Mouse (Mus musculus): ENCODE data around the gene Zfyve1. TPM values are rescaled to one million over a fixed set of nuclear protein-coding genes. Genes with fewer than 3 reads are reported as not detected.

The Zfyve1 gene
- polyA plus RNA-seq, 1 experiment from 2014 or later: 18.2 TPM

GRCm38 (mm10) chr12:83535428-83535827 is 61.6 kb downstream of the Zfyve1 start:
- 53% methylated on average over 11 of the region's 11 CpGs for WGBS
- H3K4me2 ChIP-seq: no peak overlapping the region
- H3K27ac ChIP-seq: no peak overlapping the region
- no peak for ATAC-seq (ENCODE audit: insufficient number of reproducible peaks, low FRiP score, low TSS enrichment, low read depth)
- peaks cover 87% of the 10 kb centered on the region for H3K36me3 ChIP-seq
- peaks cover 7% of the 10 kb centered on the region for H3K4me1 ChIP-seq
- H3K4me3 ChIP-seq: no peak overlapping the region
- H3K9ac ChIP-seq: no peak overlapping the region
- no peaks in the 10 kb centered on the region for H3K27me3 ChIP-seq
- no peaks in the 10 kb centered on the region for H3K9me3 ChIP-seq

GRCm38 (mm10) chr12:83534190-83534589 is 62.8 kb downstream of the Zfyve1 start:
- no peaks in the 10 kb centered on the region for H3K9me3 ChIP-seq
- no peak overlapping the region for H3K4me2 ChIP-seq
- peaks cover 7% of the 10 kb centered on the region for H3K4me1 ChIP-seq
- peaks cover 81% of the 10 kb centered on the region for H3K36me3 ChIP-seq
- H3K27ac ChIP-seq: no peak overlapping the region
- no peak for ATAC-seq (ENCODE audit: insufficient number of reproducible peaks, low FRiP score, low TSS enrichment, low read depth)
- no peak overlapping the region for H3K4me3 ChIP-seq
- no peak overlapping the region for H3K9ac ChIP-seq
- H3K27me3 ChIP-seq: no peaks in the 10 kb centered on the region
- WGBS: 71% methylated on average over 3 of the region's 3 CpGs

GRCm38 (mm10) chr12:83532966-83533365 is 64.1 kb downstream of the Zfyve1 start:
- no peak overlapping the region for H3K9ac ChIP-seq
- H3K9me3 ChIP-seq: no peaks in the 10 kb centered on the region
- 80% methylated on average over 3 of the region's 3 CpGs for WGBS
- H3K4me2 ChIP-seq: no peak overlapping the region
- H3K4me1 ChIP-seq: peaks cover 11% of the 10 kb centered on the region
- no peak overlapping the region for H3K4me3 ChIP-seq
- ATAC-seq (ENCODE audit: insufficient number of reproducible peaks, low FRiP score, low TSS enrichment, low read depth): no peak
- no peaks in the 10 kb centered on the region for H3K27me3 ChIP-seq
- peaks cover 69% of the 10 kb centered on the region for H3K36me3 ChIP-seq
- no peak overlapping the region for H3K27ac ChIP-seq

DNA sequence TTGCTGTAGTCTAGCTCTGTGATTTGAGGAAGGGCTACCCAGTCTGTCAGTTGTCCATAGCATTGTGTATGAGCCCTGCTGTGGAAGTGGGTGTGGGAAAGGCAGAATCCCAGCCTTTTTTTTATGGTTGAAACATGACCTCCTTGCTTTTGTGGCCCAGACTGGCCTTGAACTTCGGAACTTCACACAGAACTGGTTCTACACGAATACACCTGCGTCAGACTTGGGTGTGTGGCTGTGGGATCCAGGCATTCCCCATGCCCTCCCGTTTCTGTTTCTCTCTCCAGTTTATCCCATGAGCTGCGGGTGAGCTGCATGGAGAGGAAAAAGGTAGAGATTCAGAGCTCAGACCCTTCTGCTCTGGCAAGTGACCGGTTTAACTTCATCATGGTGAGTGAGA is 65.0 kb downstream of the Zfyve1 start:
- Histone ChIP-seq H3K9ac (no peak overlapping the region), H3K4me3 (no peak overlapping the region), H3K4me1 (peaks cover 11% of the 10 kb centered on the region), H3K27me3 (no peaks in the 10 kb centered on the region), H3K9me3 (no peaks in the 10 kb centered on the region), H3K27ac (no peak overlapping the region), H3K4me2 (no peak overlapping the region), H3K36me3 (peaks cover 60% of the 10 kb centered on the region)
- ATAC-seq (ENCODE audit: insufficient number of reproducible peaks, low FRiP score, low TSS enrichment, low read depth): no peak
- WGBS: 87% methylated on average over 6 of the region's 6 CpGs

DNA sequence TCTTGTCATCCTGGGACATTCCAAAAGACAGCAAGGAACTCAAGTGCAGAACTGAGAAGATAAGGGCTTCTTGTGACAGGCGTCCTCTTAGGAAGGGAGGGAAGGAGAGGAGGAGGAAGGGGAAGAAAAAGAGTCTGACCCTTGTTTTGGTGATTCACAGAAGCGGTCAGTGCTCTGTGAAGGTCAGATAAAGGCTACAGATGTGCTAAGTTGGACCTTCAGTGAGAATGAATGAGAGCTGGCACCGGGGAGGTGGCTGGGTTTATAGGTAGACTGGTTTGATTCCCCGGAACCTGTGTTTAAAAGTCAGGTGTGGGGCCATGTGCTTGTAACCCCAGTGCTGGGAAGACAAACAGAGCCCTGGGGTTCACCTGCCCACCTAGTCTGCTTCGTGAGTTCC is 68.4 kb downstream of the Zfyve1 start:
- Histone ChIP-seq H3K27me3 (no peaks in the 10 kb centered on the region), H3K9ac (no peak overlapping the region), H3K27ac (0 out of 2 replicates have a peak overlapping the region, but pooled peaks have one; percentile 4), H3K4me2 (no peak overlapping the region), H3K4me1 (0 out of 2 replicates have a peak, but pooled peaks cover 4% of the 10 kb centered on the region), H3K36me3 (peaks cover 36% of the 10 kb centered on the region), H3K9me3 (no peaks in the 10 kb centered on the region), H3K4me3 (no peak overlapping the region)
- ATAC-seq (ENCODE audit: insufficient number of reproducible peaks, low FRiP score, low TSS enrichment, low read depth): no peak
- WGBS: 75% methylated on average over 5 of the region's 5 CpGs

DNA sequence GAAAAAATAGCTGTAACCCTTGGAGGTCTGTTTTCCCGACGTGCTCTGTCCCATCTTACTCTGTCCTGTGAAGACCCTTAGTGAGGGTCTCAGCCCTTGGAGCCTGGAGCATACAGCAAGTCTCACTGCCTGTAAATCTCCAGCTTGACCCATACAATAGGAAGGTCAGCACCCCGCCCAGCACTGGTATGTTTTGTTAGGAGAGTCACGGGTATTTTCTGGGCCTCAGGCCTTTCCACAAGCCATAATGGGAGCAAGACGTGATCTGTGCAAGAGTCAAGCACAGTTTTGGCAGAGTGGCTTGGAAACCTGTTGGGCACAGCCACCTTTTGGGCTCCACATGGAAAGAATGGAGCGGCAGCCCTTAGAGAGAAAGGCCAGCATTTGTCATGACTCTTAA is 69.2 kb downstream of the Zfyve1 start:
- Histone ChIP-seq H3K9ac (no peak overlapping the region), H3K4me1 (0 out of 2 replicates have a peak, but pooled peaks cover 6% of the 10 kb centered on the region), H3K36me3 (peaks cover 29% of the 10 kb centered on the region), H3K9me3 (no peaks in the 10 kb centered on the region), H3K4me3 (no peak overlapping the region), H3K4me2 (no peak overlapping the region), H3K27me3 (no peaks in the 10 kb centered on the region), H3K27ac (0 out of 2 replicates have a peak overlapping the region, but pooled peaks have one; percentile 4)
- no peak for ATAC-seq (ENCODE audit: insufficient number of reproducible peaks, low FRiP score, low TSS enrichment, low read depth)
- 52% methylated on average over 6 of the region's 6 CpGs for WGBS

- 0 out of 2 replicates have a peak, but pooled peaks have one; percentile 36 for ATAC-seq (ENCODE audit: insufficient number of reproducible peaks, low FRiP score, low TSS enrichment, low read depth)
- Histone ChIP-seq H3K4me2 (no peak overlapping the region), H3K36me3 (peaks cover 12% of the 10 kb centered on the region; the same call in 1 of the 2 replicates), H3K4me3 (no peak overlapping the region), H3K27me3 (no peaks in the 10 kb centered on the region), H3K4me1 (peaks cover 18% of the 10 kb centered on the region), H3K9me3 (no peaks in the 10 kb centered on the region), H3K27ac (peak overlapping the region; percentile 75), H3K9ac (no peak overlapping the region)
- WGBS: 64% methylated on average over 18 of the region's 18 CpGs
Observed at GRCm38 (mm10) chr12:83525822-83526544, 71.0 kb downstream of the Zfyve1 start.

DNA sequence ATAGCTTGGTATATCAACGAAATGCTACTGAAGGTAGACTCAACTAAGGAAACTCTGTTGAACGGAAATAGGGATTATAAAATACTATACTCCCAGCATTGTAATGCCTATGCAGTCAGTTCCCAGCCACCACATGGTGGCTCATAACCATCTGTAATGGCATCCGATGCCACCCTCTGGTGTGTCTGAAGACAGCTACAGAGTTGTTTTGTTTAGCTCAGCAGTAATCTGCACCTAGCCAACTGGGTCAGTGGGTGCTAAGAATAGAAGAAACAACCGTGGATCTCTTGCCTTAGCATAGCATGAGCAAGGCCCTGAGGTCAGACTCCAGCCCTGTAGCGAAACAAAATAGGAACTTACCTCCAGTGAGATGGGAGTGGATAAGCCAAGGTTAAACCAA is 72.7 kb downstream of the Zfyve1 start:
- Histone ChIP-seq H3K36me3 (0 out of 2 replicates have a peak, but pooled peaks cover 3% of the 10 kb centered on the region), H3K9me3 (no peaks in the 10 kb centered on the region), H3K9ac (no peak overlapping the region), H3K27ac (no peak overlapping the region), H3K27me3 (no peaks in the 10 kb centered on the region), H3K4me3 (no peak overlapping the region), H3K4me1 (peaks cover 19% of the 10 kb centered on the region), H3K4me2 (no peak overlapping the region)
- ATAC-seq (ENCODE audit: insufficient number of reproducible peaks, low FRiP score, low TSS enrichment, low read depth): no peak
- WGBS: 81% methylated on average over 5 of the region's 5 CpGs

DNA sequence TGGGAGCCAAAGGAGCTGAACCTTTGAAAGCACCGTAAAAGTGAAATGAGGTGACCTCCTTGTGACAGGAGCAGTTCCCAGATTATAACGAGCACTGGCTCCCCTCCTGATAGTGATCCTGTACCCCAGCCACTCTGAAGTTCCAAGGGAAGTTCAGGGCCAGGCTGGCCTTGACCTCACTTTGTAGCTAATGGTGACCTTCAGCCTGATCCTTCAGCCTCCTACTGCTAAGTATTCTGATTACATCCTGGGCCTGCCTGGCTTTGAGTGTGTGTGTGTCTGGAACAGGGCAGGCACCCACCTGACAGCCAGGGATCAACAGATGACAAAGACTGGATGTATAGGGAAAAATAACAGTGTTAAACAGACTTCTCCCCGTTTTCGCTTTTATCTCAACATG is 73.1 kb downstream of the Zfyve1 start:
- peaks cover 19% of the 10 kb centered on the region for H3K4me1 ChIP-seq
- 0 out of 2 replicates have a peak, but pooled peaks cover 3% of the 10 kb centered on the region for H3K36me3 ChIP-seq
- no peak overlapping the region for H3K4me3 ChIP-seq
- no peak for ATAC-seq (ENCODE audit: insufficient number of reproducible peaks, low FRiP score, low TSS enrichment, low read depth)
- H3K9me3 ChIP-seq: no peaks in the 10 kb centered on the region
- H3K9ac ChIP-seq: no peak overlapping the region
- H3K27me3 ChIP-seq: no peaks in the 10 kb centered on the region
- no peak overlapping the region for H3K4me2 ChIP-seq
- WGBS: 63% methylated on average over 4 of the region's 4 CpGs
- H3K27ac ChIP-seq: no peak overlapping the region

DNA sequence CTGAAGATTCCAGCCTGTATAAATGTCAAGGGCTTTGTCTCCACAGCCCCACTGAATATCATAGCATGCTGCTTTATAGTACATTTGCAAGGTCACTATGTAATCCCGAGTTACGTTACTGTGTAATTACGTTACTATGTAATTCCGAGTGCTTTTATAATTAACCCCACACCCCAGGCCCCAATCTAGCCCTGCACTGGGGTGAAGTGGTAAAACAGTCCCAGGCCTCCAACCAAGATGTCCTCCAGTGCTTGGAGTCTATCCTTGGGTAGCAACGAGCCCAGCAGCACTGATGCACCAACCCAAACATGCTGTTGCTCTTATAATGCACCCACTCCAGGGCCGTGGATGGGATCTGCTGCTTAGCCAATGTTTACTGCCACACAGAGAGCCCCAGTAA is 74.0 kb downstream of the Zfyve1 start:
- Histone ChIP-seq H3K9me3 (no peaks in the 10 kb centered on the region), H3K27ac (no peak overlapping the region), H3K36me3 (0 out of 2 replicates have a peak, but pooled peaks cover 3% of the 10 kb centered on the region), H3K27me3 (no peaks in the 10 kb centered on the region), H3K9ac (no peak overlapping the region), H3K4me1 (peaks cover 16% of the 10 kb centered on the region), H3K4me3 (no peak overlapping the region), H3K4me2 (no peak overlapping the region)
- ATAC-seq (ENCODE audit: insufficient number of reproducible peaks, low FRiP score, low TSS enrichment, low read depth): no peak
- 69% methylated on average over 6 of the region's 6 CpGs for WGBS

DNA sequence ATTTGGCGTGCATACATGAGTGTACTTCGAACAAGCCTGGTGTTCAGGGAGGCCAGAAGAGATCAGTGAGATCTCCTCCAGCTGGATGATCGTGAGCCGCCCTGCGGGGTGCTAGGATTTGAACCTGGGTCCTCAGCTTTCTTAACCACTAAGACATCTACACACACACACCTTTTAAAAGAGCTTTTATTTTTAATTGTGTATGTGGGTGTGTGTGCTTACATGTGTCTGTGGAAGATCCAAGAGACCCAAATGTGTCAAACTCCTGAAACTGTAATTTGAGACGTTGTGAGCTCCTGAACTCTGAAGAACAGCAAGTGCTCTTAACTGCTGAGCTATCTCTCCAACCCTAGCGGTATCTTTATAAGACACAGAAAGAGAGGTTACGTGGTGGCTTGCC is 75.9 kb downstream of the Zfyve1 start:
- peaks cover 15% of the 10 kb centered on the region for H3K4me1 ChIP-seq
- no peak overlapping the region for H3K9ac ChIP-seq
- ATAC-seq (ENCODE audit: insufficient number of reproducible peaks, low FRiP score, low TSS enrichment, low read depth): no peak
- no peaks in the 10 kb centered on the region for H3K36me3 ChIP-seq
- 35% methylated on average over 8 of the region's 8 CpGs for WGBS
- peak overlapping the region; percentile 75 for H3K4me3 ChIP-seq
- H3K27ac ChIP-seq: peak overlapping the region; percentile 80; the same call in 1 of the 2 replicates
- H3K9me3 ChIP-seq: no peaks in the 10 kb centered on the region
- H3K27me3 ChIP-seq: no peaks in the 10 kb centered on the region
- H3K4me2 ChIP-seq: peak overlapping the region; percentile 60

GRCm38 (mm10) chr12:83520311-83520890 is 76.6 kb downstream of the Zfyve1 start, which contains the start of gene Dcaf4:
TSS of gene Dcaf4 (plus strand) at chr12:83520466.
- peak within 1 kb of the TSS; percentile 75 for H3K4me3 ChIP-seq
- H3K9ac ChIP-seq: peak within 1 kb of the TSS; percentile 60
- H3K4me1 ChIP-seq: peaks cover 15% of the 10 kb centered on the region
- ATAC-seq (ENCODE audit: insufficient number of reproducible peaks, low FRiP score, low TSS enrichment, low read depth): peak; percentile 95
- H3K27ac ChIP-seq: peak within 1 kb of the TSS; percentile 80
- under 1% methylated on average over 32 of the region's 32 CpGs for WGBS
- H3K9me3 ChIP-seq: no peaks in the 10 kb centered on the region
- H3K36me3 ChIP-seq: no peaks in the 10 kb centered on the region
- no peaks in the 10 kb centered on the region for H3K27me3 ChIP-seq
- H3K4me2 ChIP-seq: peak within 1 kb of the TSS; percentile 60

All from limb, embryonic 15.5 days (tissue).